Mouse (Mus musculus) CH12F3 (cell line): ENCODE results near the gene Golph3l.
"Not testable (repeated sequence)": the region's sequence is repeated elsewhere in the genome, so short reads cannot be mapped to it uniquely, and the experiment has no call there.

ENCODE experiments used
- in situ Hi-C: fragments of 300-500 bp; cut with MboI; formaldehyde crosslinking; loops from 2 replicates; pipeline ENCODE4 v1.14.3; 2020; ENCODE audit warnings: low sequenced_read_pairs

Gene Golph3l

GRCm38 (mm10) chr3:95588604-95589086, at the start of gene Golph3l:
Golph3l (plus strand) TSS chr3:95588934.
- in situ Hi-C loops, result no loop called here

DNA sequence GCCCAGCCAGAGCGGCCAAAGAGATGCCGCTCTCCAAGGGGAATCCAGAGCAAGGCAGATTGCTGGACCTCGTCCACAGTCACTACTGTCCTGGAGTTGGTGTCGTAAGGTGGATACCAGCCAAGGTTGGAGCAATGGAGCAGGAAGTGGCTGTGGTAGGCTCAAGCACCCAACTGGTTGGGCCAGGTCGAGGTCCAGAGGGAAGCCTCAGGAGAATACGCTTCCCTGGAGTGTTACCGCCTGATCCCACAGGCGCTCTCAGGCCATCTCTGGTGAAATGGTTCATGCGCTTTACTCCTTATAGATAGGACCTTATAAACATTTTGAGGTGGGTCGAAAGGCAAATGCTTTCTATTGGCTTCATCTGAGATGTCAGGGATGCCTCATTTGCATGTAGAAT, 49.8 kb upstream of the Golph3l start:
- in situ Hi-C loops, result no loop called here

- in situ Hi-C loops, result no loop called here
Measured at GRCm38 (mm10) chr3:95539837-95540236, 48.9 kb upstream of the Golph3l start.

DNA sequence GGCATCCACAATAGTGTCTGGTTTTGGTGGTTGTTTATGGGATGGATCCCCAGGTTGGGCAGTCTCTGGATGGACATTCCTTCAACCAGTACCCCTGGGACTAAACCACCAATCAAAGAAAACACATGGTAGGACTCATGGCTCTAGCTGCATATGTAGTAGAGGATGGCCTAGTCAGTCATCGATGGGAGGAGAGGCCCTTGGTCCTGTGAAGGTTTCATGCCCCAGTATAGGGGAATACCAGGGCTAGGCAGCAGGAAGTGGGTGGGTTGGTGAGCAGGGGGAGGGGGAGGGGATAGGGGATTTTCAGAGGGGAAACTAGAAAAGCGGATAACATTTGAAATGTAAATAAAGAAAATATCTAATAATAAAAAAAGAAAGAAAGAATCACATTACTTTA, 47.5 kb upstream of the Golph3l start:
- in situ Hi-C loops, result not testable (repeated sequence)

DNA sequence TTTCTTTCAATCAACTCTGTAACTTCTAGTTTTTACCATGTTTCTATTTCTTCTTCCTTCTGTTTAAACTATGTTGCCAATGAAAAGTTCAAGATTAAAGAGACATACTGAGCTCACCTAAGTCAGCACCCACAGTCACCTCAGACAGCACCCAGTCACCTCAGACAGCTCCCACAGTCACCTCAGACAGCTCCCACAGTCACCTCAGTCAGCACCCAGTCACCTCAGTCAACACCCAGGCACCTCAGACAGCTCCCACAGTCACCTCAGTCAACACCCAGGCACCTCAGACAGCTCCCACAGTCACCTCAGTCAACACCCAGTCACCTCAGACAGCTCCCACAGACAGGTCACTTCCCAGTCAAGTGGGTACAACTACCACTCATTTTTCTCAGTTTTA, 46.6 kb upstream of the Golph3l start:
- in situ Hi-C loops, result no loop called here

- in situ Hi-C loops, result no loop called here
Measured at GRCm38 (mm10) chr3:95542981-95543380, 45.8 kb upstream of the Golph3l start.

GRCm38 (mm10) chr3:95550176-95550575, 38.6 kb upstream of the Golph3l start:
- in situ Hi-C loops, result no loop called here

DNA sequence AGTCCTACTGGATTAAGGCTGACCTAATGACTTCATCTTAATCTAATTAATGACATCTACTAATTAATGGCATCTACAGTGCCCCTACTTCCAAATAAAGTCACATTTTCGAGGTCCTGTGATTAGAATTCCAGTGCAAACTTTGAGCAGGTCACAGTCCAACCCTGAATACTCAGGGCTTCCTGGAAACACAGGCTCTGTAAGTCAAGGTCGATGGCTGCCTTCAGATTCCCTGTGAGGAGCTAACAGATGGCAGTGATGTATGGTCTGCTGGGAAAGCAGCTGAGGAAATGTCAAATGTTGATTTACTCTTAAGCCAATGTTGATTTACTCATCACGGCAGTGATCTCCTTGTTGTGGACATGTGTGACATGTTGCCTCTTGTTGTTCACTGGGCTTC, 34.7 kb upstream of the Golph3l start:
- in situ Hi-C loops, result no loop called here

DNA sequence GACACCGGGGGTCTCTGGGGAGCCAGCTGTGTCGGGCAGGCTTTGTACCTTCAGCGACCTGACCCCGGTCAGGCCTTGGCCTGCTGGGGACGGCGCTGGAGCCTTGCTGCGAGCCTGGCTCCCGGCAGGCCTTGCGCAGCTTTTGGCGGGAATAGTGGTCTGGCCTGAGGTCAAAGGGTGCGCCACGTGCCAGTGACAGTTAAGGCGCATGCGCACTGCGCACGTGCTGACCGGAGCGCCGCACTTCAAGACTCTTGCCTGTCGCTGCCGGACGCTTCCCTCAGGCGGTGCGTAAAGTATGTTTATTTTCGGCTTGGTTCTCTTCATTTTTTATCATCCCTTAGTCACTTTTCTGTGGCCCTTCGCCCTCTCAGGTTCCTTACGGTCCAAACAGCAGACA, 29.3 kb upstream of the Golph3l start, which contains the start of gene Hormad1:
Gene Hormad1 (plus strand): TSS at position 241 of the 400 bp plus-strand sequence.
- in situ Hi-C loops, result no loop called here

- in situ Hi-C loops, result no loop called here
Measured at GRCm38 (mm10) chr3:95560738-95561137, 28.0 kb upstream of the Golph3l start.

DNA sequence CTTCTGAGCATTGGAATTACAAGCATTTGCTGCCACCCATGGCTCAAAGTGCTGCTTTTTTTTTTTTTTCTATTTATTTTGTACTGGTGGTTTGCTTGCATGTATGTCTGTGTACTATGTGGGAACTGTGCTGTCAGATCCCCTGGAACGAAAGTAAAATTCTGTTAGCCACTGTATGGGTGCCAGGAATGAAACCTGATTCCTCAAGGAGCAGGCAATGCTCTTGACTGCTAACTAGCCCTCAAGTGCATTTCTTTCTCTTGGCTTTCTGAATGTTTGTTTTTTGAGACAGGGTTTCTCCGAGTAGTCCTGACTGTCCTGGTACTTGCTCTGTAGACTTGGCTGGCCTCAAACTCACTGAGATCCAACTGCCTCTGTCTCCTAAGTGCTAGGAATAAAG, 26.9 kb upstream of the Golph3l start:
- in situ Hi-C loops, result no loop called here

DNA sequence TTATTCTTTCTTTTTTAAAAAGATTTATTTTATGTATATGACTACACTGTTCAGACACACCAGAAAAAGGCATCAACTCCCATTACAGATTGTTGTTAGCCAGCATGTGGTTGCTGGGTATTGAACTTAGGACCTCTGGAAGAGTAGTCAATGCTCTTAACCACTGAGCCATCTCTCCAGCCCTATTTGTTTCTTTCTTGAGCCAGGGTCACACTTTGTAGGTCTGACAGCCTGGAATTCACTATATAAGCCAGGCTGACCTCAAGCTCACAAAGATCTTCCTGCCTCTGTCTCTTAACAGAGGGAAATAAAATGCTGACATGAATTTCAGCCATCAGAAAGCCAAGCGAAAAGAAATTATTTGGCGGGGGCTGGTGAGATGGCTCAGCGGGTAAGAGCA, 19.1 kb upstream of the Golph3l start:
- in situ Hi-C loops, result no loop called here

DNA sequence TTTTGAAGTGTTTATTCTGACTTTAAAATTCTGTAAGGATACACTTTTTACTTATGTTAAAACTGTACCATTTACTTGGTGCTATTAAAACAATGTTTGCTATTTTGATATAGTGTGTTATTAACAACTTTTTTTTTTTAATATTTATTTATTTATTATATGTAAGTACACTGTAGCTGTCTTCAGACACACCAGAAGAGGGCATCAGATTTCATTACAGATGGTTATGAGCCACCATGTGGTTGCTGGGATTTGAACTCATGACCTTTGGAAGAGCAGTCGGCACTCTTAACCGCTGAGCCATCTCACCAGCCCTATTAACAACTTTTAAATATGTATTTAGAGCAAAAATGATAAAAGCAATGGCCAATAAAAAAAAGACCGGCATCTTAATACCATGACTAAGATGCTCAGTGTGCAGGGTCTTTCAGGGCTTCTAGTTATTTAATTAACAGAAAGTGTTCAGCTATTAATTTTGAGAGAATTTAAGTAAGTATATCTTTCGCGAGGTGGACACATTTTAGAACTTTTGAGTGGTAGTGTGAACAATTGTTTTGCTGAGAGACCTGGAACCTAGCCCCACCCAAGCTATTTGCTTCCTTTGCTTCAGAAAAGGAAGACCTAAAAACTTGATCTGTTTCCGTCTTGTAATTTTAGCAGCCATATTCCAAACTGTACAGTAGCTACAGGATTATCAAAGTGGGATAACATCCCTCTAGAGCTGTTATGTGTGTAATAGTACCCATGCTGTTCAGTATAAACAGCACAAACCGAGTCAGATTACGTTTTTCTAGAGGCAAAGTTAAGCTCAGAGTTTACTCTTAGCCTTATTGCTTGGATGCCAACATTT, 755 bp upstream of the Golph3l start:
- in situ Hi-C loops, result no loop called here

DNA sequence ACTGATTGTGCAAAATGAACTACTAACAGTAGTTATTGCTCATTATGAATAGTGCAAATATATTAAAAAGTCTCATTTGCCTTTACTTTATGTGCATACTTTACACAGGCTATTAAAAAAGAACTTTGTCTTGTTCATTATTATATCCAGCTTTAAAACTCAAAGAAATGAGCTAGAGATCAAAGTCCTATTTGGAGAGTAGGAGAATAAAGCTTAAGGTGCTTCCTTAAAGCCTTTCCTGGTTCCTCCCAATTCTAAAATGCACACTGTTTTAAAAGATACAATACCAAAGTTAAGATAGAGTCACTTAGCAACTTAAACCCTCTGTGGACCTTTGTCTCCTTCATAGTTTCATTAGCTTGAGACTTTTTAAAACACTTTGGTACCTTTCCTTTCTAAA, 10.0 kb downstream of the Golph3l start:
- in situ Hi-C loops, result no loop called here

DNA sequence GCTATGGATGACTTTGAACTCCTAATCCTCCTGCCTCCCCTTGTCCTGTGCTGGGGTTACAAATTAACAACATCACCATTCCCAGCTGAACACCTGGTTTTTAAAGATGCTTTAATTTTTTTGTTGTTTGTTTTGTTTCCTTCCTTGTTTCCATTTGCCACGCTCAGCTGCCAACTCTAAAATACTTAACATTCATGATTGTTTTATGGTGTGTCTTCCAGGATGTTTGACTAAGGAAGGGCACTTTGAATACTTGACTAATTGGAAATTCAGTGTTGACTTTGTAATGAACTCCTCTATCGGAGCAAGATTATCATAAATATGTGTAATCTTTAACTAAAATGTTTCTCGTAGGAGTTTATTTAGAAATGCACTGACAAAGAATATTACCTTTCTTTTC, 12.6 kb downstream of the Golph3l start:
- in situ Hi-C loops, result no loop called here

DNA sequence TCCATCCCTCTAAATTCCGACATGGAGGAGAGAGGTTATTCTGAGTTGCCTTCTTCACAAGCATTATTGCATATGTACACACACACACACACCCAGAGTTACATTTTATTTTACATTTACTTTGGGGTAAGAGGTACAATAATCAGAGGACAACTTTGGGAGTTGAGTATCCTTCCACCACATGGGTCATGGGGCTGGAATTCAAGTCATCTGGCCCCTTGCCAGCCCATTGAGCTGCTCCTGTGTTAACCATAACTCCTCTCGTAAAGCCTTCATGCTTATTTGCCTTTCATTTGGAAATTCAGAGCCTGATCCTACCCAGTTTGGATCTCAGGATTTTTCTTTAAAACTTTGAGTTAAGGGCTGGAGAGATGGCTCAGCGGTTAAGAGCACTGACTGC, 17.4 kb downstream of the Golph3l start:
- in situ Hi-C loops, result no loop called here

GRCm38 (mm10) chr3:95609195-95609594, 20.5 kb downstream of the Golph3l start:
- in situ Hi-C loops, result no loop called here

DNA sequence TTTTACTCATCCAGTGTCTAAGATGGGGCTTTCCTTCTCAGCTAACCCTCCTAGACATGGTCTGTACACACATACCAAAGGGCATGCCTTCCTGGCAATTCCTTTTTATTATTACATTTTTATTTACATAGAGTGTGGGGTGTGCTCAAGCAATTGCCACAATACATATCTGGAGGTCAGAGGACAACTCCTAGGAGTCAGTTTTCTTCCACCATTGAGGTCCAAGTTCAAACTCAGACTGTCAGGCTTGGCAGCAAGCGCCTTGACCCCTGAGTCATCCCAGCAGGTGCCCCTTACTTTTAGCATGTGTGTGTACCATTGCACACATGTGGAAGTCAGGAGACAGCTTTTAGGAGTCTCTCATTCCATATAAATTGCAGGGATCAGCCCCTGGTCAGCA, 25.3 kb downstream of the Golph3l start:
- in situ Hi-C loops, result no loop called here

DNA sequence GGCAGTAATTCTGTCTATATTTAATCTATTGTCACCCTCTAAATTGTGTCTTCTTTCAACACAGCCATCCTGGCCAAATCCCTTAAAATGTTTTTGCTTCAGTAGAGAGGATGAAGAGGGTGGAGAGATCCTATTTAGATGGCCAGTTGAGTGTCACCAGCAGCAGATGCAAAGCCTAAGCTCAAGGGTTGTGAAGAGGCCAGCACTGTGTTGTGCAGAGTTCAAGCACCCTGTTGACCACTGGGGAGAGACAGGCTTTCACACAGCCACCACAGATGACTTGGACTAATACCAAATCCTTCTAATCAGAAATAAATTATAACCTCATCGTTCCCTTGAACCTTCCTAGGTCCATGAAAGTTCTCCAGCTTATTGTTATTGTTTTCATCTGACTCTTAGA, 29.8 kb downstream of the Golph3l start:
- in situ Hi-C loops, result no loop called here

DNA sequence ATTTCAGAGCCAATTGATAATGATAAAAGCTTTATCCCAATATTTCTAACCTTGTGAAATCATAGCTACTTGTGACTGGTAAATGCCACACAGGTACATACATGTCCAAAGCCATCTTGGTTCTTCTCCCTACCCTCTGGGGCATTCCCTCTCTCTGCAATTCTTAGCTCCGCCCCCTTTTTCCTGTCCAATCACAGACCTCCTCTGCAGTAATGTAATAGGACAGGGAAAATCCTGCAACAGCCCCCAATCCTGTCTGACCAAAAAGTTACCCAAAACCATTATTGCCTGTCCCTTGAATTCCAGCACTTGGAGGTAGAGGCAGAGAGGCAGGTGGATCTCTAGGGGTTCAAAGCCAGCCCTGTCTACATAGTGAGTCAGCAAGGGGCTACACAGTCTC, 32.5 kb downstream of the Golph3l start:
- in situ Hi-C loops, result no loop called here

GRCm38 (mm10) chr3:95622421-95622820, 33.7 kb downstream of the Golph3l start:
- in situ Hi-C loops, result not testable (repeated sequence)

- in situ Hi-C loops, result no loop called here
Measured at GRCm38 (mm10) chr3:95623551-95623950, 34.8 kb downstream of the Golph3l start.
